Mouse (Mus musculus): ENCODE data around the gene Spen. TPM values are rescaled to one million over a fixed set of nuclear protein-coding genes. Genes with fewer than 3 reads are reported as not detected.

Spen gene
- 11.6 and 12.7 TPM in 2 replicates for polyA plus RNA-seq (2015; fragmentation: Nextera tagmentation; extraction: Ambion mirVana)

DNA sequence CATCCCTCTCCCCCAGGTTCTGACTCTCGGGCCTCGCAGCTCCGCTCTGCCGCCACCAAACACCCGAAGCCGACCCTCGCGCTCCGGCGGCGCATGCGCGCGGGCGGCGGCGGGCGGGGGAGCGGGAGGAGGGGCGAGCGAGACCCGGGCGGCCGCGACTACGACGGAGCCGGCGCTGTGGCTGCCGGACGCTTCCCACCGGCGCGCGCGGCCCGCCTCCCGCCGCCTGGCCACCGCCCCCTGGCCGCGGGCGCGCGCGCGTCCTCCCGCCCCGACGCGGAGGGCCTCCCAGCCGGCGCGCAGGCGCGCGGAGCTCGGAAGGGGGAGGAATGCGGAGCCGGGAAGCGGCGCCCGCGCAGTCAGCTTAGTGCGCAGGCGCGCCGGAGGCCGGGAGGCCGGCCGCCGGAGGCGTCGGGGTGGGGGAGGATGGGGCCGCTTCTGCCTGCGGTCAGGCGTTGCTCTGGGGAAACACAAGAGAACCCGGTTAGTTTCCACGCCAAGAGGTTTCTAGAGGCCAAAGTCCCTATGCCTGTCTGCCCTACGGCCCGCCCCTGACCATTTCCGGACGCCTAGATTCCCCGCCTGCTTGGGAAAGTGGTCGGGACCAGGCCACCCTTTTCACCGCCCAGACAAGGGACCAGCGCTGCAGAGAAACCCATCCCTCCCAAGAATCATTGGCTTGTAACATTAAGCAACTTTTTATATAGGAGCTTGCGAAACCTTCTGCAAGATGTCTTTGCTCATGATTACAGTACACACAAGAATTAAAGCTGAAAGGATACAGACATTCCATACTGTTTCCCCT lies at the start of gene Spen:
TSS of gene Spen (minus strand) at position 190 of the 805 bp plus-strand sequence.
- Histone ChIP-seq H3K4me3 (peak within 1 kb of the TSS; percentile 87), H3K4me2 (peak within 1 kb of the TSS; percentile 98), H3K27ac (peak within 1 kb of the TSS; percentile 99), H3K27me3 (no peaks in the 10 kb centered on the region), H3K9ac (peak within 1 kb of the TSS; percentile 94), H3K4me1 (peaks cover 23% of the 10 kb centered on the region), H3K36me3 (no peaks in the 10 kb centered on the region), H3K9me3 (no peaks in the 10 kb centered on the region)
- WGBS = under 1% methylated on average over 68 of the region's 88 CpGs
- peak; percentile 88 for ATAC-seq (ENCODE audit: insufficient number of reproducible peaks, insufficient read depth, low FRiP score, low TSS enrichment, low read depth)

DNA sequence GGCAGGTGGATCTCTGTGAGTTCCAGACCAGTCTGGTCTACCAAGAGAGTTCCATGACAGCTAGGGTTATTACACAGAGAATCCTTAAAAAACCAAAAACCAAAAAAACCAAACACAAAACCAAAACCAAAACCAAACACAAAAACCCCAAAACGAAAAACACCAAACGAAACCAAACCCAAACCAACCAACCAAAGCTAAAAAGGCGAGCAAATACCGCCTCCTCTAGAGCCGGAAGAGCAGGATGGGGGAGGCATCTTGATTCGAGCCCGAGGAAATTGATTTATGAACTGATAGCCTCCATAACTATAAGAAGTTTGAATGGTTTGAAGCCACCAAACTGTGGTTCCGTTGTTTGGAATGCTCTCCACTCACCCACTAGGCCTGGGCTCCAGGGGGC lies 45.5 kb upstream of the Spen start:
- Histone ChIP-seq H3K27ac (no peak overlapping the region), H3K4me1 (no peaks in the 10 kb centered on the region), H3K27me3 (no peaks in the 10 kb centered on the region), H3K9ac (no peak overlapping the region), H3K4me2 (no peak overlapping the region), H3K4me3 (no peak overlapping the region), H3K9me3 (no peaks in the 10 kb centered on the region), H3K36me3 (peaks cover 85% of the 10 kb centered on the region)
- WGBS = 89% methylated on average over 8 of the region's 8 CpGs
- ATAC-seq (ENCODE audit: insufficient number of reproducible peaks, insufficient read depth, low FRiP score, low TSS enrichment, low read depth) = no peak

DNA sequence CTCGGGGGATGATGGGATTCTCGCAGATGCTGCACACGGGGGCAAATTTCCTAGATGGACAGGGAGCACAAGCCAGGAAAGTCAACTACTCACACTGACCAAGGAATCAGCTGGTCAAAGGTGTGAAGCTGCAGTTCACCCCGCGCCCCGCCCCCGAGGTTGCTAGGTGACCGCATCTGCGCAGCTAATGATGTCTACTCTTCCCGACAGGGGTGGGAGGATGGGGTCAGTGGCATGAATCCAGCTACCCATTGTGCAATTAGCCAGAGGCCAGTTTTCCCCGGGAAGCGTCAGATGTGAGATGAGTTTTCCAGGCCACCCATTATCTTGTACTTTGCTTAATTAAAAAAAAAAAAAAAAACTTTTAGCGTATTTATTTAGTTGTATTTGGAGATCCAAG lies 42.7 kb upstream of the Spen start:
- ATAC-seq (ENCODE audit: insufficient number of reproducible peaks, insufficient read depth, low FRiP score, low TSS enrichment, low read depth) = no peak
- Histone ChIP-seq H3K4me3 (no peak overlapping the region), H3K9ac (no peak overlapping the region), H3K4me1 (no peaks in the 10 kb centered on the region), H3K9me3 (no peaks in the 10 kb centered on the region), H3K27me3 (no peaks in the 10 kb centered on the region), H3K27ac (no peak overlapping the region), H3K36me3 (peaks cover 88% of the 10 kb centered on the region), H3K4me2 (no peak overlapping the region)
- 91% methylated on average over 13 of the region's 13 CpGs for WGBS

DNA sequence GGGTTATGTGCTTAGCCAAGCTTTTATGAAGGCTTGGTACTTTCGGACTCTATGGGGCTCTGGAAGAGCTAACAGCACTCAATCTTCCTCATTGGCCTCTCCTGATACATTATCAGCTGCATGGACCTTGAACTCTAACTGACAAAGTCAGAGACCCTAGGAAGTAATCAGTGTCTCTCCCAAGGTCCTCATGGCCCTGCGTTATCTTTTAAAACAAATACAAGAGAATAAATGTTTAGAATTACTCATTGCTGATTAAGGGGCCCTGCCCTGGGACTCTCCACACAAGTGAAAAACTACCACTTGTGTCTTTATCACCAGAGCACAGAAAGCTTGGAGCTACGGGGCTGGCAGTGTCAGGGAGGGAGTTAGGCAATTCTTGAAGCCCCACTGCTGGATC lies 40.4 kb upstream of the Spen start:
- Histone ChIP-seq H3K27me3 (no peaks in the 10 kb centered on the region), H3K4me3 (no peak overlapping the region), H3K36me3 (peaks cover 72% of the 10 kb centered on the region), H3K9me3 (no peaks in the 10 kb centered on the region), H3K9ac (no peak overlapping the region), H3K27ac (no peak overlapping the region), H3K4me2 (no peak overlapping the region), H3K4me1 (peaks cover 5% of the 10 kb centered on the region)
- no peak for ATAC-seq (ENCODE audit: insufficient number of reproducible peaks, insufficient read depth, low FRiP score, low TSS enrichment, low read depth)
- 89% methylated on average over 3 of the region's 3 CpGs for WGBS

DNA sequence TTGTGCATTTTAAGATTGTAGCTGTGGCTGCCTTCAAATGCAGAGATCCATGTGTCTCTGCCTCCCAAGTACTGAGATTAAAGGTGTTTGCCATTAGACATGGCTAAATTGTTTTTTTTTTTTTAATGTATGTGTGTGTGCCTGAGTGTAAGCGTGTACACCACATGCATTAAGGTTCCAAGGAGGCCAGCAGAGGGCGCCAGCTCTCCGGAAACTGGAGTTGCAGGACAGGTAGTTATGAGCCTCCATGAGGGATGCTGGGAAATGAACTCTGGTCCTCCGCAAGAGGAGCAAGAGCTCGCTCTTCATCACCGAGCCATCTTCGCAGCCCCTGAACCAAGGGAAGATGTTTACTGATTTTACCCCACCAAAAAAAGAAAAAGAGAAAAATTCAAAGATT lies 38.5 kb upstream of the Spen start:
- no peaks in the 10 kb centered on the region for H3K9me3 ChIP-seq
- H3K36me3 ChIP-seq = peaks cover 53% of the 10 kb centered on the region
- no peaks in the 10 kb centered on the region for H3K27me3 ChIP-seq
- H3K4me3 ChIP-seq = no peak overlapping the region
- H3K4me1 ChIP-seq = peaks cover 5% of the 10 kb centered on the region
- WGBS = 92% methylated on average over 7 of the region's 7 CpGs
- no peak overlapping the region for H3K4me2 ChIP-seq
- no peak for ATAC-seq (ENCODE audit: insufficient number of reproducible peaks, insufficient read depth, low FRiP score, low TSS enrichment, low read depth)
- H3K27ac ChIP-seq = no peak overlapping the region
- H3K9ac ChIP-seq = no peak overlapping the region

DNA sequence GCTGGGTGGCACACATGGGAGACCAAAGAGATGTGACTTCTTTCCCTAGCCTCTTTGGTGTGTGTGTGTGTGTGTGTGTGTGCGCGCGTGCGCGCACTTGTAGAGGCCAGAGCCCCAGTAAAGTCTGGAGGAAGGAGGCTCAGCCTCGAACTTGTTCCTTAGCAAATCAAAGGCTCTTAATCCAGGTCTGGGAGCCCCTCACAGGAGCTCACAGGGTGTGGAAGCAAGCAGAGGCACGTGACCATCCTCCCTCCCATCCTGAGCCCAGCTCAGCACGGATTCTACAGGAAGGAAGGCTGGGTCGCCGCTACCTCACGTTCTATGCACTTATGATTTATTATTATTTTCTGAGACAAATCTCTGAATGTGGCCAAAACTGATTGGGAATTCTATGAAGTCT lies 38.0 kb upstream of the Spen start:
- H3K4me3 ChIP-seq = no peak overlapping the region
- WGBS = 80% methylated on average over 11 of the region's 11 CpGs
- no peaks in the 10 kb centered on the region for H3K27me3 ChIP-seq
- H3K36me3 ChIP-seq = peaks cover 51% of the 10 kb centered on the region
- H3K4me2 ChIP-seq = no peak overlapping the region
- no peak overlapping the region for H3K27ac ChIP-seq
- H3K4me1 ChIP-seq = peaks cover 5% of the 10 kb centered on the region
- H3K9ac ChIP-seq = no peak overlapping the region
- ATAC-seq (ENCODE audit: insufficient number of reproducible peaks, insufficient read depth, low FRiP score, low TSS enrichment, low read depth) = no peak
- H3K9me3 ChIP-seq = no peaks in the 10 kb centered on the region

DNA sequence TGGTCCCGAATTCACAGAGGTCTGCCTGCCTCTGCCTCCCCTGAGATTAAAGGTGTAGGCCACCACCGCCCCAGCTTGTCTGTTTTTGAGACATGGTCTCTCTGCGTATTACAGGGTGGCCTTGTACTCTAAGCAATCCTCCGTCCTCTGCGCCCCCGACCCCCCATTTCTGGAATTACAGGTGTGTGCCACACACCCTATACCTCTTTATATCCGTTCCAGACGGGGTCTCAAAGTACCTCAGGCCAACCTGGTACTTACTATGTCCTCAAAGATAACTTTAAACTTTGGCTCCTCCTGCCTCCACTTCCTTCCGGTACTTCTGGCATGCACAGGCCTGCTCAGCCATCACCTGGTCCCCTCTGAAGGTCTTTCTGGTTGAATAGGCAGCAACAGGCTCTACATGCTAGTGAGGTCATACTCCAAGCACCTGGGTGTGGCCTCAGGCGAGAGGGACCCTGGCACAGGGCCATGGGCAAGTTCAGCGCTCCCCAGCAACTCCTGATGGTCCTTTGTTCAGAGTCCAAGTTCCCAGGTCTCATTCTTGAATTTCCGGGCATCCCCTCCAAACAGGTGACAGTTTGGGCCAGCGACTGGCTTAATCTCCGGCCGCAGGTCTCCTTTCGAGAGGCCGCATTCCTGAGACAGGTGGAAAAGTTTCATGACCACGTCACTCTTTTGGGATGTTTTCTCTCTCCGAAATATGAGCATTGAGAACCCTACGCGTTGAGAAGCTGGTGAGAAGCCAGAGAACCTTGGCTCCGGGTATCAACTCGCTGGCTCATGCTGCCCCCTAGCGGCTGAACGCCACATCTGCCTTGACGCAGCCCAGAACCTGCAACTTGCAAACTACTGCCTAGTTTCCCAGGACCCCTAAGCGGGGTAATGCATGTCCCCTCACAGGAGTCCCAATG lies 36.6 kb upstream of the Spen start:
- Histone ChIP-seq H3K9me3 (no peaks in the 10 kb centered on the region), H3K36me3 (peaks cover 37% of the 10 kb centered on the region), H3K4me1 (peaks cover 5% of the 10 kb centered on the region), H3K9ac (no peak overlapping the region), H3K4me3 (no peak overlapping the region), H3K27ac (no peak overlapping the region; the same call in 1 of the 2 replicates), H3K27me3 (no peaks in the 10 kb centered on the region), H3K4me2 (peak overlapping the region; percentile 40)
- WGBS = 38% methylated on average over 27 of the region's 27 CpGs
- peak; percentile 15; the same call in 1 of the 2 replicates for ATAC-seq (ENCODE audit: insufficient number of reproducible peaks, insufficient read depth, low FRiP score, low TSS enrichment, low read depth)

DNA sequence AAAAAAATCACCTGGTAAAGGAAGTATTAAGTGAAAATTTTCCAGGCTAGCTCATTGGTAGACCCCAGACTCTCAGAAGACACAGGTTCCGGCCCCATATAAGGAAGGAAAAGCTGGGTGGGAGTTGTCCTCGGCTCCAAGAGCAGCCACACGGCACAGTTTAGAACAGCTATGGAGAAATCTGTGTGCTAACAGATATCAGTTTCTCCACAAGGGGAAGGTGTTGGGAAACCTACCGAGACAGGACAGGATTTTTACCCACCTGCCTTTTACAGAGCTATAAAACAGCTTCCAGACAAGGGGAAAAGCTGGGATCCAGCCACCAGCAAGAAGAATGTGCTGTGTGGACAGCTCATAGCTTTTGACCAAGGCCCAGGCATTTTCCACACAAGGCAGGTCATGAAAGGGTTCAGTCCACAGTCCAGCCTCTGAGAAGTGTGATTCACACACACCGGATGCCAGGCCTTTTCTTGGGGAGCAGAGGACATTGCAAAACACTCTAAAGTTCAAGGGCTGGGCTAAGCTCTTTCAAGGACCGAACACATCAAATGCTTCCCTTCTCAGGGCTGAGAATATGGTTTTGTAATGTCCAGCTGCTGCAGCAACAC lies 35.1 kb upstream of the Spen start:
- Histone ChIP-seq H3K27ac (no peak overlapping the region), H3K9me3 (no peaks in the 10 kb centered on the region)
- no peak for ATAC-seq (ENCODE audit: insufficient number of reproducible peaks, insufficient read depth, low FRiP score, low TSS enrichment, low read depth)

DNA sequence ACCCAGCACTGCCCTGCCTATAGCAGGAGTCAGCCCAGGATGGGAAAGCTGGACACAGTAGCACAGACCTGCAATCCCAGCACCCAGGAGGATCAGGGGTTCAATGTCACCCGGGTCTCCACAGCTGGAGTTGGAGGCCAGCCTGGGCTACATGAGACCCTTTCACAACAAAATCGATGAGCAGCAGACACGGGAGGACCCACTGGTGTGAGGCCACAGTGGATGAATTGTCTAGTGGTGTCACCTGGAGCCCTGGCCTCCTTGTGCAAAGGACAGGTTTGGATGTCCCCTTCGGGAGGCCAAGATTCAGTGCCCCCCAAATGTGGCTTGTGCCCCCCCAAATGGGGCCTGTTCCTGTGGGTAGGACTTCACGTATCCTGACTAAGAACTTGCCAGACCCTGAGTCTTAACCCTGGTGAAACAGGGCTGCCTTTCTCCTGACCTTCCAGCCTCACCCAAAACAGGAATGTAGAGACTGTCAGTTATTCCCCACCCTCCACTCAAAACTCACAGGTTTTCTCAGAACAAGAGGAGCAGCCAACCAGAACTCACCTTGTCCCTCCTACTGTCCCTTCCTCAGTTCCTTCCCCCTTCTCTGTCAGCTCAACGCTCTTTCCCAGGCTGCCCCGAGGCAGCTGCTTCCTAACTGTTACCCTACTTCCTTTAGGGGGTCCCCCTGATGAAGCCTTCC lies 34.4 kb upstream of the Spen start:
- H3K9me3 ChIP-seq = no peaks in the 10 kb centered on the region
- 72% methylated on average over 7 of the region's 7 CpGs for WGBS
- H3K36me3 ChIP-seq = peaks cover 15% of the 10 kb centered on the region
- no peak overlapping the region for H3K27ac ChIP-seq
- no peak for ATAC-seq (ENCODE audit: insufficient number of reproducible peaks, insufficient read depth, low FRiP score, low TSS enrichment, low read depth)
- 0 out of 2 replicates have a peak overlapping the region, but pooled peaks have one; percentile 21 for H3K9ac ChIP-seq
- H3K4me1 ChIP-seq = peaks cover 5% of the 10 kb centered on the region
- no peak overlapping the region for H3K4me3 ChIP-seq
- H3K27me3 ChIP-seq = no peaks in the 10 kb centered on the region
- H3K4me2 ChIP-seq = no peak overlapping the region

More for the DNA sequence above, 35.1 kb upstream of the Spen start:
- no peak overlapping the region for H3K4me2 ChIP-seq
- peaks cover 21% of the 10 kb centered on the region for H3K36me3 ChIP-seq
- no peak overlapping the region for H3K4me3 ChIP-seq
- peak overlapping the region; percentile 21; the same call in 1 of the 2 replicates for H3K9ac ChIP-seq
- peaks cover 5% of the 10 kb centered on the region for H3K4me1 ChIP-seq
- no peaks in the 10 kb centered on the region for H3K27me3 ChIP-seq
- WGBS = 60% methylated on average over 6 of the region's 6 CpGs

DNA sequence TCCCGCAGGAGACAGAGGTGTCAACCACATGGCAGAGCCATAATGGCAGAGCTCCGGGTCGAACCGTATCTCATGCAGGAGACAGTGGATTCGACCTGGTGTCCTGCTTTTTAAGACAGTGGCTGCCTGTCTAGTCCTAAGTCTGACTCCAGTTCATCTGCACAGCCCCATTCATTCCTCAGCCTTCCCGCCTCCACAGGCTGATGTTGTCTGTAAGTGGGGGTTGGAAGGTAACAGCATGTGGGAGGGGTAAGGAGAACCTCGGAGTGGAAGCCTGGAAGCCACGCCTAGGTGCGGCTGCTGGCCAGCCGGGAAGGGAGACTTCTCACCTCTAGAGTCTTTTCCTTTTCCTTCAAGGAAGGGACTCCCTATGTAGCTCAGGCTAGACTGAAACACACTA lies 33.5 kb upstream of the Spen start:
- Histone ChIP-seq H3K4me2 (no peak overlapping the region), H3K4me3 (no peak overlapping the region), H3K9ac (no peak overlapping the region), H3K4me1 (peaks cover 5% of the 10 kb centered on the region), H3K27me3 (no peaks in the 10 kb centered on the region), H3K27ac (no peak overlapping the region), H3K9me3 (no peaks in the 10 kb centered on the region), H3K36me3 (peaks cover 6% of the 10 kb centered on the region)
- ATAC-seq (ENCODE audit: insufficient number of reproducible peaks, insufficient read depth, low FRiP score, low TSS enrichment, low read depth) = no peak
- 70% methylated on average over 10 of the region's 10 CpGs for WGBS

DNA sequence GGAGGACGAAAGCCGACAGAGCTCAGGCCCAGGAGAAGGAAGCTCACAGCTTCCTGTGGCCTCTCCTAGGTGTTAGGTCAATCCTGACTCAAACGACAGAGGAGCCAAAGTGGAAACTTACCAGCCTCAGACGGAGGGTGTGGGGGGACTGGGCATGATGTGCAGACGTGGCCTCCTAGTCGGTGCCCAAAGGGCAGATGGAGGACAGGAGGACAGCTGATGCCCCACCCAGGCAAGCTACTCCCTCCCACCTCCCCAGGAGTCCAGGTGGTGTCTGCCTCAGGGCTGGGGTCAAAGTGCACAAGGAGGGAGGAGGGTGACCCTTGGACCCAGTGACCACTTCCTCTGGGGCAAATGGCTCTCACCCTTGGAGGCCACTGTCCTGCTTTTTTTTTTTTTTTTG lies 32.9 kb upstream of the Spen start:
- H3K9ac ChIP-seq = no peak overlapping the region; the same call in 1 of the 2 replicates
- H3K36me3 ChIP-seq = peaks cover under 1% of the 10 kb centered on the region; the same call in 1 of the 2 replicates
- no peaks in the 10 kb centered on the region for H3K27me3 ChIP-seq
- H3K9me3 ChIP-seq = no peaks in the 10 kb centered on the region
- no peak overlapping the region for H3K4me2 ChIP-seq
- no peak overlapping the region for H3K4me3 ChIP-seq
- H3K27ac ChIP-seq = no peak overlapping the region
- H3K4me1 ChIP-seq = peaks cover 5% of the 10 kb centered on the region
- ATAC-seq (ENCODE audit: insufficient number of reproducible peaks, insufficient read depth, low FRiP score, low TSS enrichment, low read depth) = no peak
- WGBS = 62% methylated on average over 6 of the region's 6 CpGs

Data from embryonic facial prominence, embryonic 13.5 days (tissue).